Mouse (Mus musculus) left cerebral cortex, postnatal 36 days (tissue): ENCODE results near the gene Kmt2a. TPM values are rescaled to one million over a fixed set of nuclear protein-coding genes. Genes with fewer than 3 reads are reported as not detected.
"Not testable (repeated sequence)": the region's sequence is repeated elsewhere in the genome, so short reads cannot be mapped to it uniquely, and the experiment has no call there.

Experiments
- DNase-seq, 2 experiments: peaks; one replicate each; pipeline ENCODE4 v3.0.0; 2021 to 2022; ENCODE audit warnings: low spot score in 2 of 2, mixed read lengths in 1 of 2
- intact Hi-C: fragments of 180-260 bp; cut with DNase I; formaldehyde crosslinking; loops from one replicate; pipeline ENCODE4 v1.15.1; 2025
- total RNA-seq, 2 experiments: library from RNA; stranded (reverse); gene quantifications; 2 replicates each; pipeline ENCODE4 v1.2.3; 2021

Gene Kmt2a
- total RNA-seq, 2 experiments from 2014 or later = 52.2 to 79.3 TPM

GRCm38 (mm10) chr9:44772392-44772749, 108.7 kb downstream of the Kmt2a start:
- no peak for DNase-seq
- intact Hi-C loops = no loop called here

- intact Hi-C loops = no loop called here
- no peak for DNase-seq
Measured at GRCm38 (mm10) chr9:44771376-44771775, 109.7 kb downstream of the Kmt2a start.

DNA sequence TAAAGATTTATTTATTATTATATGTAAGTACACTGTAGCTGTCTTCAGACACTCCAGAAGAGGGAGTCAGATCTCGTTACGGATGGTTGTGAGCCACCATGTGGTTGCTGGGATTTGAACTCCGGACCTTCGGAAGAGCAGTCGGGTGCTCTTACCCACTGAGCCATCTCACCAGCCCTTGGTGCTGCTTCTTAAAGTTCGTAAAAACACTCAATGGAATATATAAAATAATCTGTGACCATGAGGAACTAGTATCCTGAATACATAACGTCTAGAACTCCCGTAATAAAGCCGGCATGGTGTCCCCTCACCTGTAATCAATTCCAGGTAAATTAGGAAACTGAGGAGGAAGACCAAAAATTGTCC, 113.1 kb downstream of the Kmt2a start:
- intact Hi-C loops, DNase-seq: not testable (repeated sequence)

- intact Hi-C loops = no loop called here
- peak; percentile 84 to 88 for DNase-seq
Measured at GRCm38 (mm10) chr9:44767101-44768028, 113.7 kb downstream of the Kmt2a start, which contains the start of the genes Arcn1 and Ift46. Arcn1 (minus strand) TSS chr9:44767845. Ift46 (plus strand) TSS chr9:44767908.

DNA sequence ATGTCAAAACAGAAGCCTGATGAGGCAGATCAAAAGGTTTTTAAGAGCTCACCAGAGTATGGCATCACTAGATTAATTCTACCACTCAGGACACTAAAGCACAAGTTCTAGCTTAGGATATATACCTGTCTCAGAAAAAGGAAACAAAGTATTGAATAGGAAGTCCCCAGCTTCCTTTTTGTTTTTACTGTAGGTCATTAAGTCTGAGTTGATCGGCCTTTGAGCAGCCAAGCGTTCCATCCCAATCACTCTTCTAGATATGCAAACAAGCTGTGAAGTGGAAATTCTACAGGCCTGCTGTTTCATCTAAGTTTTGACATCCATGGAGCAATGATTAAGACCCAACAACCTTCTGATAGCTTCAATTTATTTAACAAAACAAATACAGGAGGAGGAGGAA, 120.2 kb downstream of the Kmt2a start:
- DNase-seq = no peak
- intact Hi-C loops = no loop called here

Other genes with a start within 250 kb of the Kmt2a start
- under 1 TPM in 1 of 2 experiments, not detected in 1; 0.27 TPM for gene Treh, start 208.1 kb downstream of the Kmt2a start, total RNA-seq
- gene Phldb1, start 146.1 kb downstream of the Kmt2a start, total RNA-seq = 10 to 100 TPM; 74.9 to 86.3 TPM
- gene Arcn1, start 113.5 kb downstream of the Kmt2a start, total RNA-seq = 10 to 100 TPM; 89.0 to 99.0 TPM
- 10 to 100 TPM; 65.0 to 72.9 TPM for gene Ift46, start 113.4 kb downstream of the Kmt2a start, total RNA-seq
- gene Tmem25, start 82.0 kb downstream of the Kmt2a start, total RNA-seq = 10 to 100 TPM; 54.0 to 54.9 TPM
- 1 to 10 TPM in 1 of 2 experiments, not detected in 1; 1.4 TPM for gene Ttc36, start 78.2 kb downstream of the Kmt2a start, total RNA-seq
- gene Atp5l, start 39.4 kb upstream of the Kmt2a start, total RNA-seq = 100 to 1,000 TPM; 303 to 311 TPM
- 10 to 100 TPM; 60.9 to 78.5 TPM for gene Ube4a, start 84.3 kb upstream of the Kmt2a start, total RNA-seq
- gene Cd3g, start 99.1 kb upstream of the Kmt2a start, total RNA-seq = not detected
- gene Cd3d, start 100.5 kb upstream of the Kmt2a start, total RNA-seq = not detected
- not detected for gene Cd3e, start 128.3 kb upstream of the Kmt2a start, total RNA-seq
- 1 to 10 TPM in 1 of 2 experiments, under 1 TPM in 1; 0.84 to 1.4 TPM for gene Mpzl2, start 158.5 kb upstream of the Kmt2a start, total RNA-seq
- 1 to 10 TPM; 4.3 to 4.6 TPM for gene Mpzl3, start 173.9 kb upstream of the Kmt2a start, total RNA-seq
- under 1 TPM; 0.62 to 0.63 TPM for gene Jaml, start 197.9 kb upstream of the Kmt2a start, total RNA-seq
- 100 to 1,000 TPM; 251 to 273 TPM for gene Scn2b, start 236.5 kb upstream of the Kmt2a start, total RNA-seq